Mouse (Mus musculus) liver (tissue): ENCODE results near the gene Arhgap32.
"Not testable (repeated sequence)": the region's sequence is repeated elsewhere in the genome, so short reads cannot be mapped to it uniquely, and the experiment has no call there.

Experiments
- DNase-seq: peaks from one replicate; pipeline ENCODE4 v3.0.0-alpha.2; 2020; ENCODE audit warnings: mixed read lengths

The Arhgap32 gene

DNA sequence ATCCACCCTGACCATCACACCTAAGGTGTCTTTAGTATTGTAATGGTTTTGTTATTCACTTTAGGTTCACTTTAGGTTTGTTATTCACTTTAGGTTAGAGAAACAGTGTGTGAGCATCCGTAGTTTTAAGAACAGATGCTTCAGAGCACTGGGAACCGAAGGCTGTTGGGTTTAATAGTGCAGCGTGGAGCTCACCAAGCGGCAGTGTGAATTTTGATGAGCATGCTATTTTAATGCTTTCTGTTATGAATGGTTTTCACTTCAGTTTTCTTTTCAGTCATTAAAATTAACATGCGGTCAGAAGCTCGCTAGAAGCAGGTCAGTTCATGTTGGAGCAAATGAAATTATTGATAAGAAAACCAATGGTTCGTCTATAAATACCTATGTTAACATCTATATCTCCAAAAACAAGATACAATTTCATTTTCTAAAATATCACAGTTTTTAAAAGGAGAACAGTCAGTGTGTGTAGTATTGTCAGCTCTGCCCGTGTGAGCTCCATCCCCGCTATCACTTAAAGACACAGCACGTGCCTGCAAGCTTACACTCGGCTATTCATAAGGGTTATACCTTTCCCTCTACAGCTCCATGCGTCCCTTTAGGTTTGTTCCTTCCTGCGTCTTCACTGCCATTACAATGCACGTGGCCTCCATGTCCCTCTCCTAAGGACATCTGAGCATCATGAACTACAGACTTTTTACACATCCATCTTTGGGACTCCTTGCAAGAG is 21.9 kb downstream of the Arhgap32 start:
- DNase-seq: no peak

GRCm38 (mm10) chr9:32138616-32139015 is 22.7 kb downstream of the Arhgap32 start:
- DNase-seq: no peak

- DNase-seq: no peak
These were observed 23.7 kb downstream of the Arhgap32 start for GRCm38 (mm10) chr9:32139641-32140040.

DNA sequence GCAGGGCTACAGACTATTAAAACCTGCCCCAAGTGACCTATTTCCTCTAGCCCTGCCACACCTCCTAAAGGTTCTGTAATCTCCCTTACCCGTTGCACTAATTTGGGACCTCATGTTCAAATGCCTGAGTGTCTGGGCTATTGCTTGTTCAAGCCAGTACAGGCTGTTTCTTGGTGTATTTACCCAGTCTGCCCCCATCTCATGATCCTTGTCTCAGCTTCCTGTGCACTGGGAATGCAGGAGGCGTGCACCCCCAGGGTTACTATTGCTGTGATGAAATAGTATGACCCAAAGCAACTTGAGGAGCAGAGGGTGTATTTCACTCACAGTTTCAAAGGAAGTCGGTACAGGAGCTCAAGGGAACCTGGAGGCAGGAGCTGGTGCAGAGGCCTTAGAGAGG is 26.9 kb downstream of the Arhgap32 start:
- DNase-seq: no peak

DNA sequence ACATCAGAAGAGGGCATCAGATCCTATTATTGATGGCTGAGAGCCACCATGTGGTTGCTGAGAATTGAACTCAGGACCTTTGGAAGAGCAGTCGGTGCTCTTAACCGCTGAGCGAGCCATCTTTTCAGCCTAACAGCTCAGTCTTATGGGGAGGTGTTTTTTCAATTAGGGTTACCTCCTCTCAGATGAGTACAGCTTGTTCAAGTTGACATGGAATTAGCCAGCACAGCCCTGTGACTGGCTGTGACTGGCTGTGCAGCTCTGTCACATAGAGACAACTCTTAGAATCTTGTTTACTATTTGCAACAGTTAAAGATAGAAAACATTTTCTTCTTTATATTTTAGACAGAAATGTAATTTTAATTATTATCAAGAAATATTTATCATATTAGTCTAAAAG is 27.5 kb downstream of the Arhgap32 start:
- DNase-seq: no peak

- DNase-seq: no peak
These were observed 30.5 kb downstream of the Arhgap32 start for GRCm38 (mm10) chr9:32146257-32146996.

DNA sequence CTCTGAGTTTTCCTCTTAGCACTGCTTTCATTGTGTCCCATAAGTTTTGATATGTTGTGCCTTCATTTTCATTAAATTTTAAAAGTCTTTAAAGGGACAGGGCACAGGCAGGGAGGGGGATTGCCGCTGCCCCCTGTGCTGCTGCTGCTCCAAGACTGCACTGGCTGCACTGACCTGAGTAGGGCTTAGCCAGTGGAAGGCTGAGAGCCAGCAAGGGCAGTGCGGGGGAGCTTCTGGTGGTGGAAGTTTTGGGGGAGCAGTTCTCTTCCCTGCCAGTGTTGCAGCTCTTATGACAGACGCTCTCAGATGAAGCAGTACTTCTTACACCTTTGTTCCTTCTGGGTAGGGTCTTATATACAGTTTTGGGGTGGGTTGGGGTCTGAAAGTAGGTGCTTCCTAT is 33.3 kb downstream of the Arhgap32 start:
- DNase-seq: no peak

GRCm38 (mm10) chr9:32149836-32150642 is 34.1 kb downstream of the Arhgap32 start:
- no peak for DNase-seq

- DNase-seq: no peak
These were observed 38.9 kb downstream of the Arhgap32 start for GRCm38 (mm10) chr9:32154727-32155371.

- DNase-seq: no peak
These were observed 40.8 kb downstream of the Arhgap32 start for GRCm38 (mm10) chr9:32156706-32157105.

DNA sequence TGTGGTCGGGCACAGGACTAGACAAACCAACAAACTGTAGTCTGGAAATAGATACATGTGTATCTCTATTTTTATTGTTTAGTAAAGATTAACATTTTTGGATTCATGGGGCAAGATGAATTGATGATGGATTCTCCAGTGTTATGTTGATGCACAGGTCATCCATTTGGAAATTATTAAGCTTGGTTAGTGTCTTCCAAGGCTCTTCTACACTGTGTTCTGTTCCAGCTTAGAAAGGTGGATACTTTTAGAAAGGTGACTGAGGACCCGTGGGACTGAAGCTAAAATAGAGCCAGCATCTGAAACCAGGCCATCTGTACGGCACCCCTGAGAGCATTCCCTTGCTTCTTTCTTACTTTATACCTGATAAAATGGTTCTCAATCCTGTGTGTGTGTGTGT is 41.3 kb downstream of the Arhgap32 start:
- DNase-seq: no peak

DNA sequence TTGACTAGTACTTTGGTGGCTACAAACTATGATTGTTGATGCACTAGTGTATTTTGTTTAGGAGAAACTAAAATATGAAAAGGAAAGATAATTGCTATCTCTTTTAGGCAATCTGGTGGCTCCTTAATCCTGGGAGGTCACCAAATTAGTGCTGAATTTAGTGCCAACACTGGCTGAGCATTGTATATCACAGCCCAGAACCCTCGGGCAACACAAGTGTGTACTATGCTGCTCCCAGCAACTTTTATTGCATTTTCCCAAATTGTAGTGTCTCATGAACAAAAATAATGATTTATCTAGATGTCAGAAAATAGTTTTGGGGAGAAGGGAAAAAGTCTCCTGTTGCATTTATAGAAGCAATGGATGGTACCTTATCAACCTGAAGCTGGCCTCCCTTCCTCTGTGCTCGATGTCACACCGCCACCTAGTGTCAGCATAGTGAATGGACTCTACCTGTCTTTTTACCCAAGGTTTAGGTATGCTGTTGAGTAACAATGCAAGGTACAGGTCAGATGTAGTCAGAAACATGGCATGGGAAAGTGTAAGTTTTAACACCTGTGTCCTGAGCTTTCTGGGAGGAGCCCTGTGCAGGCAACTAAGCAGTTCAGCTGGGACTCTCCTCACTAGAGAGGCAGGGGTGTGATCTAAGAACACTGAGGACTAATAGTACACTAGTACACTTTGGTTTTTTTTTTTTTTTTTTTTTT is 43.1 kb downstream of the Arhgap32 start:
- peak; percentile 71 for DNase-seq

DNA sequence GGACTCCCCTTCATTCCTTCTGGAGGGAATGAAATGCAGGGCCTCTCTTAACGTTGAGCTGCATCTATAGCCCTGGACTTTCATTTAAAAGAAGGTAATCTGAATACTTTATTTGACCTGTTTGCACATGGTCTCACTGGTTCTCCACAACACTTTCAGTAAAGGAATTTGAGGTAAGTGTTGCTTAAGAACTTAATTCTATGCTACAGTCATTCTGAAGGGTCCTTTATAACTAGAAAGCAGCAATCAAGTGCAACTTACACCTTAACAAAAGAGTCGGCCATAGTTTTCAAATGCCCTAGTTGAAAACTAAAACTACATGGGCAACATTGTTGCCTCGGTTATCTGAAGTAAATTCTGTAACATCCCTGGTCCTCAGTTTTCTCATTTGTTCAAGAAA is 43.8 kb downstream of the Arhgap32 start:
- DNase-seq: no peak

GRCm38 (mm10) chr9:32162792-32163191 is 46.9 kb downstream of the Arhgap32 start:
- DNase-seq: peak; percentile 20

GRCm38 (mm10) chr9:32163820-32164219 is 47.9 kb downstream of the Arhgap32 start:
- DNase-seq: not testable (repeated sequence)

DNA sequence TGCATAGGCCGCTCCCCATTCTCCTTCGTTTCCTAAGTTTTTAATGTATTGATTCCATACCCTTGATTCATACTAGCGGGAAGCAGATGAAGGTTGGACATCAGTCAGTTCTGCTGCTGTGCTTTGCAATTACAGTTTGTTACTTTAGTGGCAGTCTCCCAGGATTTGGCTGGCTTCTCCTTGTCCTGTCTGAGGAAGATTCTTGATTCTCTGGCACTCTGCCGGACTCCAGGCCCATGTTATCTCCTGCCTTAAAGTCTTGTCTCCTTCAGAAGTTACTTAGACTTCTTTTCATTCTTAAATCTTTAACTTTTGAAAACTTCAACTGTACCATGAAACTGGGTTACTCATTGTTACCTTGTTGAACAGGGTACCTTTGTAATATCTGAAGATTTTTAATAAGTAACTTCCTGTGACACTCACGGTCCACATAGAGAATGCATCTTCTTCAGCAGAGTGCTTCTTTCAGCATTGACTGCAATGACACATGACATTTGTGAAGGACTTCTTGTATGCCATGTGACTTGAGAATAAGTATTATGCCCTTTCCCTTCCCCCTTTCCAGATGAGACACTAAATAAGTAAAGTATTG is 52.7 kb downstream of the Arhgap32 start:
- no peak for DNase-seq

- no peak for DNase-seq
These were observed 54.8 kb downstream of the Arhgap32 start for GRCm38 (mm10) chr9:32170713-32171112.

DNA sequence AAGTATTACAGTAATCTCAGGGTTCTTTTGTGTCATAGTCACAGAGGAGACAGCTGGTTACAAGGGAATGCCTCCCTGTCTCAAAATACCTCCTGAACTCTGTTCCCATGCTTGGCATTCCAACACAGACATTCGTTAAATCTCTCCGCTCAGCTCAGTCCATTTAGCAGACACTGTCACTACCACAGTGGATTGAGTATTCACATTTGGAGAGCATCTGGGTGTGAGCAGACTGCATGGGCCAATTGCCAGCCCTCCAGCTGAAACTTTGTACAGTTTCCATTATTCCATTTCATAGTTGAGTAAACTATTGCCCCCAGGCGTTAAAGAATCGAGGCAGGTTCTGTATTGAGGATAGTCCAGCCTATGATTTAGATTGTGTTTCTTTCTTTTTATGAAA is 60.7 kb downstream of the Arhgap32 start:
- DNase-seq: no peak

- DNase-seq: no peak
These were observed 65.2 kb downstream of the Arhgap32 start for GRCm38 (mm10) chr9:32181170-32181569.

DNA sequence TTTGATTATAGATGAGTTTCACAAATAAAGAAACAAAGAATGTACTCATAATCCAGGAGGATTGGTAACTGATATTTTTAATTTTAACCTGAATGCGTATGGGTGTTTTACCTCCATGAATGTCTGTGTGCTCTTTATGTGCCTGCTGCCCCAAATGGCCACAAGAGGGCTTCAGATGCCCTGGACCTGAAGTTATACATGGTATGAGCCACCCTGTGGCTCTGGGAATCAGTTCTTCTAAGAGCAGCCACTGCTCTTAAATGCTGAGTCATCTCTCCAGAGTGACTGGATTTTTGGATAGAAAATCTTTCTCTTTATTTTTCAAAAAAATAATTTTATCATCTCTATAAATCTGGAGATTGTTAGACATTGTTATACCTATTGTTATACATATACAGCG is 70.6 kb downstream of the Arhgap32 start:
- DNase-seq: peak; percentile 11

GRCm38 (mm10) chr9:32192295-32193073 is 76.5 kb downstream of the Arhgap32 start:
- DNase-seq: no peak
